Mouse (Mus musculus): ENCODE results near the gene Unc93a2. TPM values are rescaled to one million over a fixed set of nuclear protein-coding genes. Genes with fewer than 3 reads are reported as not detected.
A peak's percentile ranks its signal among the peaks of the same experiment; 100 is the strongest.
"Not testable (repeated sequence)": the region's sequence is repeated elsewhere in the genome, so short reads cannot be mapped to it uniquely, and the experiment has no call there.

The Unc93a2 gene
- total RNA-seq, 2 experiments from 2014 or later, result not detected

GRCm38 (mm10) chr17:7376951-7377700 lies 8.1 kb downstream of the Unc93a2 start:
- peak; percentile 60; the same call in 1 of the 2 replicates for ATAC-seq (replicated peaks; ENCODE audit: low FRiP score, poor library complexity, severe bottlenecking)

- not testable (repeated sequence) for ATAC-seq (replicated peaks; ENCODE audit: low FRiP score, poor library complexity, severe bottlenecking)
These were observed 13.4 kb downstream of the Unc93a2 start, which contains the start of gene Gm49630 for GRCm38 (mm10) chr17:7371879-7372278. Gene Gm49630 (minus strand): TSS chr17:7371979.

- ATAC-seq (replicated peaks; ENCODE audit: low FRiP score, poor library complexity, severe bottlenecking), result not testable (repeated sequence)
These were observed 15.9 kb downstream of the Unc93a2 start for GRCm38 (mm10) chr17:7369401-7369800.

- not testable (repeated sequence) for ATAC-seq (replicated peaks; ENCODE audit: low FRiP score, poor library complexity, severe bottlenecking)
These were observed 18.4 kb downstream of the Unc93a2 start for GRCm38 (mm10) chr17:7366676-7367374.

- ATAC-seq (replicated peaks; ENCODE audit: low FRiP score, poor library complexity, severe bottlenecking), result not testable (repeated sequence)
These were observed 19.0 kb downstream of the Unc93a2 start for GRCm38 (mm10) chr17:7366265-7366664.

- not testable (repeated sequence) for ATAC-seq (replicated peaks; ENCODE audit: low FRiP score, poor library complexity, severe bottlenecking)
These were observed 19.6 kb downstream of the Unc93a2 start for GRCm38 (mm10) chr17:7365615-7366014.

- not testable (repeated sequence) for ATAC-seq (replicated peaks; ENCODE audit: low FRiP score, poor library complexity, severe bottlenecking)
These were observed 24.4 kb downstream of the Unc93a2 start for GRCm38 (mm10) chr17:7360749-7361465.

GRCm38 (mm10) chr17:7359806-7360205 lies 25.5 kb downstream of the Unc93a2 start:
- ATAC-seq (replicated peaks; ENCODE audit: low FRiP score, poor library complexity, severe bottlenecking), result not testable (repeated sequence)

- not testable (repeated sequence) for ATAC-seq (replicated peaks; ENCODE audit: low FRiP score, poor library complexity, severe bottlenecking)
These were observed 32.7 kb downstream of the Unc93a2 start, which contains the start of gene Ttll2 for GRCm38 (mm10) chr17:7352596-7352995. Gene Ttll2 (minus strand): TSS chr17:7352696.

GRCm38 (mm10) chr17:7348765-7349164 lies 36.5 kb downstream of the Unc93a2 start:
- not testable (repeated sequence) for ATAC-seq (replicated peaks; ENCODE audit: low FRiP score, poor library complexity, severe bottlenecking)

- not testable (repeated sequence) for ATAC-seq (replicated peaks; ENCODE audit: low FRiP score, poor library complexity, severe bottlenecking)
These were observed 47.9 kb downstream of the Unc93a2 start for GRCm38 (mm10) chr17:7337381-7337780.

- not testable (repeated sequence) for ATAC-seq (replicated peaks; ENCODE audit: low FRiP score, poor library complexity, severe bottlenecking)
These were observed 52.5 kb downstream of the Unc93a2 start for GRCm38 (mm10) chr17:7332745-7333144.

- ATAC-seq (replicated peaks; ENCODE audit: low FRiP score, poor library complexity, severe bottlenecking), result not testable (repeated sequence)
These were observed 58.8 kb downstream of the Unc93a2 start for GRCm38 (mm10) chr17:7326415-7326814.

GRCm38 (mm10) chr17:7324346-7324745 lies 60.9 kb downstream of the Unc93a2 start, which contains the start of gene Tcp10a:
Gene Tcp10a (plus strand): TSS chr17:7324646.
- ATAC-seq (replicated peaks; ENCODE audit: low FRiP score, poor library complexity, severe bottlenecking), result not testable (repeated sequence)

- not testable (repeated sequence) for ATAC-seq (replicated peaks; ENCODE audit: low FRiP score, poor library complexity, severe bottlenecking)
These were observed 65.5 kb downstream of the Unc93a2 start for GRCm38 (mm10) chr17:7319789-7320188.

GRCm38 (mm10) chr17:7315693-7316382 lies 69.4 kb downstream of the Unc93a2 start:
- ATAC-seq (replicated peaks; ENCODE audit: low FRiP score, poor library complexity, severe bottlenecking), result not testable (repeated sequence)
